Mouse (Mus musculus) bone marrow macrophage, adult 2 months (primary cell): ENCODE measurements around the gene Fam160a1.
A peak's percentile ranks its signal among the peaks of the same experiment; 100 is the strongest.

Source experiments
- CTCF ChIP-seq: IDR thresholded peaks from 2 replicates; pipeline ENCODE4 v1.5.1; 2012; ENCODE audit warnings: low read depth, mild to moderate bottlenecking, low read length, moderate library complexity
- POLR2A ChIP-seq: IDR thresholded peaks from 2 replicates; pipeline ENCODE4 v1.6.1; 2012; ENCODE audit warnings: mild to moderate bottlenecking, low read depth, low read length, borderline replicate concordance

DNA sequence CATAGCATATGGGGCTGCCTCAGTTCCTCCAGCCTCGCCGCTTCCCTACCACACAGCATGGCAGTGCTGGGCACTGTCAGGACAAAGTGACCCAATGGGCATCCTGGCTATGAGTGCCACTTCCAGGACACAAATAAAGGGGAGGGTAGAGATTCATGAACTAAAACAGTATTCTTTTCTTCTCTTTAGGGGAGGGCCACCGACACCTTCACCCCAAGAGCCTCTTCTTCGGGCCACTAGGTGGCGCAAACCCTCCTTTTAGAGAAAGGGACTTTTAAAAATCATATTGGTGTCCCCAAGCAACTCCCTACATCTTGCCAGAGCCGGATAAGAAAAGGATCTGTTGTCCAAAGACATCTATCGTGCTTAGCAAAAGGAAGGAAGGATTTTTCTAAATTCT, 109.7 kb downstream of the Fam160a1 start:
- peak; percentile 76; the same call in 1 of the 2 replicates for TF ChIP-seq CTCF
- no peak for TF ChIP-seq POLR2A
